In the genomic region with DNA sequence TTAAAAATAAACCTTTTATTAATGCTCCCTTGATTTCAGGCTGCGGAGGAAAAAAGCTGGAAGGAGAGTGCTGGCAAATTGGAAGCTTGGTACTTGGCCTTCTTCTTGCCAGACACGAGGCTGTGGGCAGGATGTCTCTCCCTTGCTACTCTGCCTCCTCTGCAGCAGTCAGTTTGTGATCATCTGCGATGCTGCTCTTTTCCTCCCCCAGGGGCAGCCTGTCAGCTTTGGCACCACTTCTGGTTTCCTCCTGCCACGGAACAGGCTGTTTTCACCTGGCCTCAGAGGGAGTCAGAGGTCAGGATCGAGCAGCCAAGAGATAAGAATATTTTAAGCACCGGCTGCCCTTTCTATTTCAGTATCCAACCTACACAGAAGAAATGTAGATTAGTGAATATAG, we compare ENCODE assay signal across 12 mouse cellular contexts. TPM values are rescaled to one million over a fixed set of nuclear protein-coding genes. Genes with fewer than 3 reads are reported as not detected.
DNase-seq lines count a peak whose midpoint lies in the region; ATAC-seq and TF ChIP-seq lines count a peak whose summit lies in the region.
"Had no signal": no experiment of that assay in that cellular context is flagged by ENCODE, and none has a peak within 500 bp of the region (broad histone marks: within the 10 kb centered on the region; RNA-seq: fewer than 3 reads in every experiment).

No protein-coding gene starts in this region.

- TF ChIP-seq POLR2A in kidney, adult 2 months (IDR thresholded peaks at IDR 0.05; ENCODE audit: low read depth, low read length): no peak

- H3K27ac ChIP-seq in liver, embryonic 12.5 days: no peak overlapping the region
- no peak overlapping the region for H3K27ac ChIP-seq in kidney, adult 2 months (ENCODE audit: insufficient read depth, low read depth, low read length)
- H3K27ac ChIP-seq in hindbrain, embryonic 16.5 days (ENCODE audit: low read depth, low read length): no peak overlapping the region
- H3K27ac ChIP-seq: embryonic facial prominence, embryonic 15.5 days; macrophage; stomach, embryonic 15.5 days had no signal

- H3K4me3 ChIP-seq in liver, embryonic 12.5 days: no peak overlapping the region
- no peak overlapping the region for H3K4me3 ChIP-seq in kidney, adult 2 months (ENCODE audit: insufficient read depth, low read depth, low read length)
- H3K4me3 ChIP-seq in hindbrain, embryonic 16.5 days (ENCODE audit: low read length): no peak overlapping the region
- H3K4me3 ChIP-seq: embryonic facial prominence, embryonic 15.5 days; stomach, embryonic 15.5 days had no signal

- no peaks in the 10 kb centered on the region for H3K27me3 ChIP-seq in liver, embryonic 12.5 days (replicated peaks)
- no peaks in the 10 kb centered on the region for H3K27me3 ChIP-seq in kidney, adult 2 months (replicated peaks; ENCODE audit: control insufficient read depth, insufficient read depth, low read length)
- no peaks in the 10 kb centered on the region for H3K27me3 ChIP-seq in hindbrain, embryonic 16.5 days (replicated peaks; ENCODE audit: control insufficient read depth, insufficient read depth, low read length)
- H3K27me3 ChIP-seq: embryonic facial prominence, embryonic 15.5 days; stomach, embryonic 15.5 days had no signal

- peaks cover 8% of the 10 kb centered on the region for H3K4me1 ChIP-seq in liver, embryonic 12.5 days
- H3K4me1 ChIP-seq in kidney, adult 2 months (ENCODE audit: control insufficient read depth, insufficient read depth, low read length): no peaks in the 10 kb centered on the region
- H3K4me1 ChIP-seq in hindbrain, embryonic 16.5 days (ENCODE audit: control insufficient read depth, insufficient read depth, low read depth, low read length): no peaks in the 10 kb centered on the region; the same call in 1 of the 2 replicates
- H3K4me1 ChIP-seq: embryonic facial prominence, embryonic 15.5 days had no signal

- no peak for TF ChIP-seq CTCF in kidney, adult 2 months (conservative IDR thresholded peaks at IDR 0.05; ENCODE audit: insufficient read depth, insufficient read length, low read depth, low read length)

- H3K36me3 ChIP-seq in liver, embryonic 12.5 days: no peaks in the 10 kb centered on the region
- no peaks in the 10 kb centered on the region for H3K36me3 ChIP-seq in kidney, adult 2 months (ENCODE audit: control insufficient read depth, insufficient read depth, low read length)
- no peaks in the 10 kb centered on the region for H3K36me3 ChIP-seq in hindbrain, embryonic 16.5 days (ENCODE audit: control insufficient read depth, insufficient read depth, low read length)
- H3K36me3 ChIP-seq: embryonic facial prominence, embryonic 15.5 days; stomach, embryonic 15.5 days had no signal

- 9% methylated on average over 6 of the region's 6 CpGs for WGBS in liver, embryonic 12.5 days (ENCODE audit: insufficient replicate concordance)
- WGBS in kidney, adult 2 months: 31% methylated on average over 6 of the region's 6 CpGs
- WGBS in hindbrain, embryonic 16.5 days: 31% methylated on average over 6 of the region's 6 CpGs

- no peaks in the 10 kb centered on the region for H3K9me3 ChIP-seq in liver, embryonic 12.5 days (replicated peaks)
- no peaks in the 10 kb centered on the region for H3K9me3 ChIP-seq in hindbrain, embryonic 16.5 days (ENCODE audit: control insufficient read depth, low read length)
- H3K9me3 ChIP-seq: embryonic facial prominence, embryonic 15.5 days; stomach, embryonic 15.5 days had no signal

- ATAC-seq in liver, embryonic 12.5 days: peak; percentile 40; the same call in 1 of the 2 replicates
- no peak for ATAC-seq in hindbrain, embryonic 16.5 days

- peak; percentile 33 for DNase-seq in layer of hippocampus, adult 9-11 months
- DNase-seq in layer of hippocampus, postnatal 10 days (ENCODE audit: low spot score in 2 of 2): no peak
- DNase-seq in cerebellum, adult 8-10 months: peak; percentile 14
- peak; percentile 75 to 78 for DNase-seq in heart, adult 9 months (ENCODE audit: low spot score in 2 of 2)
- no peak for DNase-seq in kidney, adult 2 months
- no peak for DNase-seq in adrenal gland, postnatal 10 days
- DNase-seq: adrenal gland, adult 8-10 months had no signal

- H3K4me2 ChIP-seq in liver, embryonic 12.5 days: peak overlapping the region; percentile 47
- no peak overlapping the region for H3K4me2 ChIP-seq in hindbrain, embryonic 16.5 days (ENCODE audit: low read length)
- H3K4me2 ChIP-seq: embryonic facial prominence, embryonic 15.5 days; stomach, embryonic 15.5 days had no signal

- H3K9ac ChIP-seq in liver, embryonic 12.5 days: no peak overlapping the region
- no peak overlapping the region for H3K9ac ChIP-seq in hindbrain, embryonic 16.5 days (ENCODE audit: low read depth, low read length)
- H3K9ac ChIP-seq: embryonic facial prominence, embryonic 15.5 days; stomach, embryonic 15.5 days had no signal

RNA-seq across cellular contexts. Expression of a gene that starts 25.2 kb away (rescaled TPM):
- total RNA-seq in layer of hippocampus, postnatal 10 days (2021): 10 to 100 TPM; 69.3 to 70.6 TPM
- polyA plus RNA-seq in liver, embryonic 12.5 days (2016; fragmentation: Nextera tagmentation; extraction: Ambion mirVana): 2.2 and 2.4 TPM in 2 replicates
- 7.1 and 7.6 TPM in 2 replicates for polyA plus RNA-seq in kidney, adult 2 months (2012; rRNA removed)
- total RNA-seq in adrenal gland, postnatal 10 days (2021): 1 to 10 TPM; 8.7 to 8.8 TPM
- polyA plus RNA-seq in hindbrain, embryonic 16.5 days (2015; fragmentation: Nextera tagmentation; extraction: Ambion mirVana): 23.2 and 28.9 TPM in 2 replicates

Comparison
In these comparisons a context has a peak if more than half of its experiments do, and no peak if none do; other contexts are left out.
1. DNase-seq: peak in layer of hippocampus, adult 9-11 months (single experiment), cerebellum, adult 8-10 months (single experiment) and heart, adult 9 months (2 of 2); none in layer of hippocampus, postnatal 10 days (0 of 2), kidney, adult 2 months (single experiment) and adrenal gland, postnatal 10 days (single experiment).